Mouse (Mus musculus) induced T-regulatory cell, adult 2 months (primary cell): ENCODE results near the gene Mrps15.

Experiments used
- DNase-seq: peaks from one replicate; pipeline ENCODE4 v3.0.0-alpha.2; 2012; ENCODE audit warnings: low read depth

Gene Mrps15

DNA sequence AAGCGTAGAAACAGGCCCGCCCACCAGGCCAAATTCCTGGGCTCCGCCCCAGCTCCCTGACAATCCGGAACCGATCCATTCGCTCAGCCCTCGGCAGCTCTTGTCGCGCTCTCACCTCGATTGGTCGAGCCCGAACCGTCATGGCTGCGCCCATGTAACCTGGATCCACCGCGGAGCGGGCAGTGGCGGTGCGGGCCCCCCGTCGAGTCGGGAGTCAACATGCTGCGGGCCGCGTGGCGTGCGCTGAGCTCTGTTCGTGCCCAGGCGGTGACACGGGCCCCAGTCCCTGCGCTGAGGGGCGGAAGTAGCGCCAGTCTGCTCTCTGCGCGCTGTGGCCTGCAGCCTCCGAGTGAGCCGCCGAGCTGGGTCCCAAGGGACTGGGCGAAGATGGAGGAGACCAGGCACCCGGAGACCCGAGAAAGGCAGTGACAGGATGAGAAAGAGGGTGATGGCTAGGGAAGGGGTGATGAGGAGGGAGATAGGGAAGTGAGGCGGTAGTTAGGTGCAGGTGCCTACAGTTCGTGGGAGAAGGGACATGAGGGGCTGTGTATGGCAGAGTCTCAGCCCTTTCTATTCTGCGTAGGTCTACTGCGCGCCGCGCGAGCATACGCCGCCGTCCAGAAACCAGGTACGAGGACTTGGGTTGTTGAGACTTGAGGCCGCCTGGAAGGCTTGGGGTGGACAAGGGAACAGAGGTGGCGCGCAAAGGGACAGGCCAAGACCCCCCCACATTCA lies at the start of gene Mrps15:
Mrps15 (plus strand) TSS at position 75 of the 735 bp plus-strand sequence.
- peak; percentile 90 for DNase-seq

DNA sequence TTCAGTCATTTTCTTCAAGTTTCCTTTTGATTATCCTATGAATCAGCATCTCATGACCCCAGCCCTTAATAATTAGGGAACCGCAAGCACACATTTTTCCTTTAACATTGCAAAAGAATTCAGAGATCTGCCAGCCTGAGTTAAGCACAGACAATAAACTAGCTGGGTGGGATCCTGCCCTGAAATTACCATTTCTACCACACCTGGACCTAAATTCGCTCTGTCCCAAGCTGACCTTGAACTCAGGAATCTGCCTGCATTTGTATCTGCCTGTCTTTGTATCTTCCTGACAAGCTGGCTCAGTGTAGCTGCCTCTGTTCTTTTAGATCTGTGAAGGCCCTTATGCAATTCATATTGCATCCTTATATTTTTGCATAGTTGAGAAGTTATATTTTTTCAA lies 48.9 kb upstream of the Mrps15 start:
- no peak for DNase-seq

DNA sequence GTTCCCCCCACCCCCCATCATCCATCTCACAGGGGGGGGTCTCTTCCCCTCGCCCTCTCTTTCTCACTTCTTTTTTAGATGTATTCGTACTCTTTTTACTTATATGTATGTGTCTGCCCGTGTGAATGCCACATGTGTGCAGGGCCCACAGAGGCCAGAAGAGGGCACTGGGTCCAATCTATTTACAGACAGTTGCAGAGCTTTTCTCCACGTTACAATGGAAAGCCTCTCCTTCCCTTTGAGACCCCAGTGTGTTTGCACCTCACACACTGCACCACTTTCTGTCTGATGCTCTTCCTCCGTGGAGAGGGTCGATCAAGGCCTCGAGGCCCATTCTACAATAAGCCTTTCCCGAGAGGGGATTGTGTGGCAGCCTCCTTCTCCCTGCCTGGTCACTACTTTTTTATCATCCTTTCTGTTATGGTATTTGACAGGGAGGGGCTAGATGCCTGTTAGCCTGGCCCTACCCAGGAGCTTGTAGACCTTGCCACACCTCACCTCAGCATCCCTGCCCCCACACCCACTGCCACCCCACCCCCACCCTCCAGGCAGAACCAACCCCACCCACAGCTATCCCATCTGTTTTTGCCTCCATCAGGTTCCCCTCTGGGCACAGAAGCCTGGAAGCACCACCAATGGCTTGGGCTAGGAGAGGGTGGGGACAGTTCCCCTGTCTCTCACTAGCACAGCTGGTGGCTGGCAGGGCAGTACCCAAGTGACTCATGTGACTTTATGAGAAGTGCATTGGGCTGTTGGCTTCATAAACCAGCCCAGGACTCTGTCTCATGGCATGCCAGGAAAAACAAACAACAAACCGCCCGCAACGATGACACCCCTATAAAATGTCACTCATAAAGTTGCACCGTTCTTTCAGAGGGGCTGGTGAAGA lies 45.2 kb upstream of the Mrps15 start:
- no peak for DNase-seq

DNA sequence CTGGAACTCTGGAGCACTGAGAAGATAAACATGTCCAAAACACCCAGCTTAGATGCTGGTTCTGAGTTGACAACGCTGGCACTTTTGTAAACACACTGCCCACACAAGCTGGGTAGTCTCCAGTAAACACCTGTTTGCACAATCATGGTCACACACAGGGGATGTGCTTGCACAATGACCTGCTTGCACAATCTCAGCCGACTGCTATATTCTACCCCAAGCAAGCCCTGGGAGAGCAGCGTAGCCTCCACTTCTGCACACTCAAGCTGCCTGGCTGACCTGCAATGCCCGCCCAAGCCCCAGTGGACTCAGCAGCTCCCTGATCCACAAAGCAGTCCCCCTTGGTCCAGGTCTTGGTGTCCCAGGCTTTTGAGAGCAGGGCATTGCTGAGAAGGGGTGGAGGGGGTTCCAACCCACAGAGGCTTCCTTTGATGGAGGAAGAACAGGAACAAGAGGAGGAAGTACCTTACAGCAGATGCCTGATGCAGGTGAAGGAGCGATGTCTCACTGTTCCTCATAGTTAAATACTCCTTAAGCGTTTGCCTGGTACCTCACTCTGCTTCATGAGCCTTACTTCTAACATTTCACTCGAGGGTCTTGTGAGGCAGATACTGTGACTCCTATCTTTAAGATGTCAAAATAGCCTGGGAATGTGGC lies 28.9 kb upstream of the Mrps15 start:
- no peak for DNase-seq

DNA sequence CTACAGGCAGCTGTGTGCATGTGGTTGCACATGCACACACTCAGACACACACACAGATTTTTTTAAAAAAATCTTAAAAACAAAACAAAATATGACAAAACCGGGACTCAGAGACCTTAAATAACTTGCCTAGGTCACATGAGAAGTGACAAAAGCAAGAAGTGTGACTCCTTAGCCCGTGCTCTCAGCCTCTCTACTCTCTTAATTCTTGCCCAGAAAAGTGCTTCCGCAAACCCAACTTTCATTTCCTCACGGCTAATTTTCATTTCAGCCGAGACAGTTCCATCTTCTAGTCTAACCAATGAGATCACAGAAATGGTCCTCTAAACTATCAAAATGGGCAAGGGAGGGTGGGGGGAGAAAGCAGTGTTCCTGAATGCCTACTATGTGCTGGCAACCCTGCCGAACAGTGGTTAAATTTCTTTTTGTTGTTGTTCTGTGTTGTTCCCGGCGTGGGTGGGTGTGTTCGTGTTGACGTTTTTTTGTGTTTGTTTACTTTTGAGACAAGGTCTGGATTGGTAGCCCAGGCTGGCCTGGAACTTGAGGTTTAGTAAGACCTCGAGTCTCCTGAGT lies 27.7 kb upstream of the Mrps15 start:
- DNase-seq, result no peak

DNA sequence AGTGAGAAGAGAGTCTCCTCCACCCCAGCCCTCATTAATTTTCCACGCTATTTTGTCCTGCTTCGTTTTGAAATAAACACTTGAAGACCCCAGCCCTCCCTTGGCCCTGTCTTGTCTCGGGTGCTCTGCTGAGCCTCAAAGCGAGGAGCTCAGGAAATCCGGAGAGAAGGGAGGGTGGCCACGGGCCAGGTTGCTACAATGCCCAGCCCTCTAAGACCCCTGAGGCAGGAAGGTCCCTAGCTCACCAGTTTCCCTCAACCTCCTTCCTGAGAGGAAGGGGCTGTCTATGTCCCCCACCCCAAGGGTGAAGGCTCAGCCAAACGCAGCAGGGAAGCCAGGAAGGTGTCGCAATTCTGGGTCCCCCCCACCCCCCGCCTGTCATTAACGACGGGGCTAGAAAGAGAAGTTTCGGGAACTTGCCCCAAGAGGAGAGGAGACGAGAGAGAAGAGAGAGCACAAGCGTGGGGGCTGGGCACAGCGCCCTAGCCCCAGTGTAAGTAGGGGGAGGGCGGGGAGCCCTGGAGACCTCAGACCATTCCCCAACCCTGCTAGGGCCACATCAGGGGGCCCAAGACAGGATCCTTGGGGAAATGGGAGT lies 22.3 kb upstream of the Mrps15 start, which contains the start of gene Csf3r:
Csf3r (plus strand) TSS at position 248 of the 598 bp plus-strand sequence.
- no peak for DNase-seq

DNA sequence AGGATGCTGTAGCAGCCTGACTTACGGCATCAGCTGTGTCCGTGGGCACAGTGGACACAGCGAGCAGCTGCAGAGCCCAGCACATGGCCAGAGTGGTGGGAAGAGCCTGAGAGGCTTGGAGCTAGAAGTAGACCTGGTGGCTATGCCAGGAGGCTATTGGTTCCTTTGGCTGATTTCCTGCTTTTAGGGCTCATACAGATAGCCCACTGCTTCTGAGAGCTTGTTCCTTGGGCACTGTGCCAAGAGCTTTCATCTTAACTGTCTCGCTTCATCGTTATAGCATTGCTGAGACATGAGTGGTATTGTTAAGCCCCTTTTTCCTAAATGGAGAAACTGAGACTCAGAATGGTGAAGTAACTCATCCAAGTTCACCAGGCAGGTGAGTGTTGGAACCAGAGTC lies 20.9 kb upstream of the Mrps15 start:
- no peak for DNase-seq

DNA sequence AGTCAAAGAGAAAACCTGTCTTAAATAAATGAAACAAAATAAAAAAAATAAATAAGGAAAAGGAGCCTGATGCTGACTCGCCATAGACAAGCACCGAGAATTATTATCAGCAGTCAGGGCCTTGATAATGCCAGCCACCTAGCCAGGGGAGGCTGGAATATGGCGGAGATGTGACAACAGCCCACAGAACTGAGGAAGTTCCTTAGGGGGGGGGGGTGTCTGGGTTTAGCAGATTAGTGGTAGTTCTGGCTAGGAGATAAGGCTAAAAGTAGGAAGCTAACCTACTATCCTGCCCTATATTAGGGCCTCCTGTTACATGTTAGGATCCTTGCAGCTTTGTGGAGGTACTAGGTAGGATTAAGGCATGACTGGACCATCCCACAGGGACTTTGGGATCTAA lies 18.7 kb upstream of the Mrps15 start:
- no peak for DNase-seq

DNA sequence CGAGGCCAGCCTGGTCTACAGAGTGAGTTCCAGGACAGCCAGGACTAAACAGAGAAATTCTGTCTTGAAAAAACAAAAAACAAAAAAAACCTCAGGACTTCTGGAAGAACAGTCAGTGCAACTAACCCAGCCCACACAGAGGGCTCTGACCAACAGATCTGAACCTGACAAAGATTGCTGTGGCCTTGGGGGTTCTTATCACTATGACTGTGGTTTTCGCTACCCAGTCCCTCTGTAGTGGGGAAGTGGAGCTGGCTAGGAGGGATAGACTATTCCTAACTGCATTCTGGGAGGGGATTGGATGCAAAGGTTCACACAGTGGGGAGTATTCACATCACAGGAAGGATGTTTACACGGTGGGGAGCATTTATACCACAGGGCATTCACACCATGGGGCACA lies 17.7 kb upstream of the Mrps15 start:
- no peak for DNase-seq

DNA sequence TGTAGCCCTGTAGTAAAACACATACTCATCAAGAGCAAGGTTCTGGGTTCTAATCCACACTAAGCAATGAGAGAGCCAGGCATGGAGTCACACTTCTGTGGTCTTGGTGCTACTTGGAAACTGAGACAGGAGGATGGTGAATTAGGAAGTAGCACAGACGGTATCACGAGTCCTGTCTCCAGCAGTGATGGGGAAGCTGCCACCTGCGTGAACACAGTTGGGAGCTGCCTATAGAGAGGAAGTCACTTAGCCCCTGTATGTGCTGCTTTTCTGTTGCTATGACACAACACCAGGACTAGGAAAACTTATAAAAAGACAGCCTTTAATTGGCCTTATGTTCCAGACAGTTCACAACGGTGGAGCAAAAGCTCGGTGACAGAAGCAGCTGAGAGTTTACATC lies 16.0 kb upstream of the Mrps15 start:
- no peak for DNase-seq

DNA sequence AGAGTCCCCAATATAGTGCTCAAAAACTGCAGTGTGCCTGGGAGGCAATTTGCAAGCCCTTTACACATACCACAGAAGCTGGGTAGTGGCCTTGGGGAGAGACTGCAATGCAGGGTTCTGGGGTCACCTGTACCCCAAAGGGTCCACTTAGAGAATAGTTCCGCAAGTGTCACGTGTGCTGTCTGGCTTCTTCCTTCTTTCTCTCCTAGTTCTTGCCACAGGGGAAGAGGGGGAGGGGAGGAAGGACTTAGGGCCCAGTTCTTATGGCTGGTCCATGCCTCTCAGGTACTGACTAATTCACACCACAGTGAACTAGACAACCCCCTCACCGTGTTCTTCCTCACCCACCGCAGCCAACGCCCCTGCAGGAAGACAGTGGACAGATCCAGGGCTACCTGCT lies 11.3 kb upstream of the Mrps15 start:
- DNase-seq, result no peak

DNA sequence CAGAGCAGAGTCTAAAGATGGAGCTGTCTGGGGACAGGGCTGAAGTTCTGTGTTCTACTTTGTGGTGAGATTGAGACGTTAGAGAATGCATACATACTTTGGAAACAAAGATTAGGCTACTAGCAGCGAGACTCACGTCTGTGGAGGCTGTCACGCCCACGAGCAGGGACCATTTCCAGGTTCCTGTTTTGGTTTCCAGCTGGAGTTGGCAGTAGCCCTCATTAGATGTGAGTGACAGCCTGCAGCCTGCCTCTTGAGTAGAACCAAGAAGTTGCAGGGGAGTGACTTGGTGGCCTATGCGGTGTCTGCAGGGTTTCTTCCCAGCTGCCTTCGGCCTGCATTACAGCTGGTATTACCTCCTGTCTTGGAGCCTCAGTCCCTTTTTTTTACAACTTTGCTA lies 4.9 kb downstream of the Mrps15 start:
- no peak for DNase-seq

DNA sequence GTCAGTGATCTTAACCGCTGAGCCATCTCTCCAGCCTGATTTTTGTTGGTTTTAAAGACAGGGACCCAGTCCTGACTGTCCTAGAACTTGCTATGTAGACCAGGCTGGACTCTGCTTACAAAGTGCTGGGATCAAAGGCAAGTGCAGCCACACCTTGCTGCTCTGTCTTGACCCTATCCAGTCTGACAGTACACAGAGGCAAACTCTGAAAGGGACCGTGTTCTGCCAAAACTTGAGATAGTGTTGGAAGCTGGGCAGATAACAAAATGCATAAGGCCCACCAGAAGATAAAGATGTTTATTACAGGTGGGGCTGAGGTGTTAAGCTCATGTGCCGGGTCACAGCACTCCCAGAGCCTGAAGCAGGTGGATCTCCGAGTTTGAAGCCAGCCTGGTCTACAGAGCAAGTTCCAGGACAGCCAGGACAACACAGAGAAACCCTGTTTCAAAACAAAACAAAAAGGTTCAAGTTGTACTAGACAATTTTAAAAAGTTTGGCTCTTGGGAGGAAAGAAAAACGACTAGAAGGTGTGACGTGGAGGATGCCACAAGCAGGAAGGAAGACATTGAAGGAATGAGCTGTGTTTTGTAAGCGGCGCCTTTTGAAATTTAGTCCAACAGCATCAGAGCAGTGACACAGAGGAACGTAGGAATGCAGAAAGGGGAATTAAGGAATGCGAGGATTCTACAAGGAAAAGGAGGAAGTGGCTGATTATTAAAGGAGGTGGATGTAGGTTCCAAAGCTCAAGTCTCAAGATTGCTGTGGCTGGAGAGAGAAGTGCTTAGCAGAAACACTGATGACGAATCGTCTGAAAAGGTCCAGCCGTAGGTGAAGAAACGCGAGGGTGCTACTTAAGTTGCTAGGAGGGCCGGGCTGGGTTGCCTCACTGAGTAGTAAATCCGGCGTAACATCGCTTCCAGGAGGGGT lies 10.7 kb downstream of the Mrps15 start:
- DNase-seq, result peak; percentile 43

DNA sequence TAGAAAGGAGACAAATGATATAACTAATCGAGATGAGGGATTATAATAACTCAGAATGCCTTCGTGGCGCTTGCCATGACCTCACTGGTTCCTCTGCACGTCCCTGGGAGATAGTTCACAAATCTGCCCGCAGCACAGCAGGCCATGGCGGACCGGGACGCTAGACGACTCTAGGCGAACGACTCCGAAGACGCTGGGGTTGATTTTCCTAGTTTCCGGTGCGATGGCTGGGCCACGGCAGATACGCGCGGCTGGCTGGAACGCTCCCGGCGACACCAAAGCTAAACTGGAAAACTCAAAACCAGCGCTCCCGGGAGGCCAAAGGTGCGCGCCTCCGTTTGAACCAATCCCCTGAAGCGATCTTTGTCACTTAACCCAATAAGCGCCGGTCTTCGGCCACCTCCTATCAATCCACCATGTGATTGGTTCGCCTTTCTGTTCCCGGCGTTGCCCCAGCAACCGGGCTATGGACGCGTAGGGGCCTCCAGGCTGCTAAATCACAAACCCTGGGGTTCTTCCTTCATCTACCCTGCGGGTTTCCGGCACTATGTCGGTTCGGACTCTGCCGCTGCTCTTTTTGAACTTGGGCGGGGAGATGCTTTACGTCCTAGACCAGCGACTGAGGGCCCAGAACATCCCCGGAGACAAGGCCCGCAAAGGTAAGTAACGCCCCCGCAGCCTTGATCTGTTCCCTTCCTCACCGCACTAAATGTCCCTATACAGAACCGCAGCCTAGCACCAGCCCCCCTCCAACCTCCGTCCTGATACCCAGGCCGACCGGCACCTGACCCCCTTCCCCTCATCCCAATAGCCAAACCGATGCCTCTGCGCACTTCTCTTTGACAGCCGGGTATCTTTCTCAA lies 11.6 kb downstream of the Mrps15 start, which contains the start of gene Oscp1:
Oscp1 (plus strand) TSS at position 432 of the 863 bp plus-strand sequence.
- DNase-seq, result peak; percentile 96

DNA sequence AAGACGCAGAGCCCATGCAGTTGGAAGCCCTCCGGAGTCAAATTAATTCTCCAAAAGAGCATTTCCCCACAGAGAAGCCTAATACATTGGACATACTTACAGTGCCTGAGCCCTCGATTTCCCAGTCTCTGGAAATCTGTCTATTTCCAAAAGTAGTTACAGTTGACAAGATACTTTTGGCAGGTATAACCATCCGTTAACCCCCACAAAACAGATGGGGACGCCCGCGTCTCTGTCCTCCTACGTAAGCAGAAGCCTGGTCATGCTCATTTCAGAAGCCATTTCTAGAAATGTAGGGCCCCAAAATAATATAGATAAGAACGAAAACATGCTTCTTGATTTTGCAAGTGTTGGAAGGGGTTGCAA lies 12.3 kb downstream of the Mrps15 start:
- DNase-seq, result no peak

DNA sequence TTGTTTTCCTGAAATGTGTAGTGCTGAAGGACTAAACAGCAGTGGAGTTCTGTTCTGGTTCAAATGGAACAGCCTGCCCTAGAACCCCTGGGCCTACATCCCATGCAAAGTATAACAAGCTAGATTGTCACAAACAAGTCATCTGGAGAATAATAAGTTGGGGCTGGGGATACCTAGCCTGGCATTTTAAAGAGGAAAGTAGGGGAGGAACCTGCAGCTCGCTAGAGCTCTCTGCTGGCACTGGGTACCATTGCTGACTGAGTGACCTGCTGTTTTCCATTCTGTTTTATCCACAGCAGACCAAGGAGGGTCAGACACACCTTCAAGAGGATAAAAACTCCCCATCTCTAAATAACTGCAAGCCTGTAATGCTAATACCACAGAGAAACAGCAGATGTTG lies 16.1 kb downstream of the Mrps15 start:
- no peak for DNase-seq

DNA sequence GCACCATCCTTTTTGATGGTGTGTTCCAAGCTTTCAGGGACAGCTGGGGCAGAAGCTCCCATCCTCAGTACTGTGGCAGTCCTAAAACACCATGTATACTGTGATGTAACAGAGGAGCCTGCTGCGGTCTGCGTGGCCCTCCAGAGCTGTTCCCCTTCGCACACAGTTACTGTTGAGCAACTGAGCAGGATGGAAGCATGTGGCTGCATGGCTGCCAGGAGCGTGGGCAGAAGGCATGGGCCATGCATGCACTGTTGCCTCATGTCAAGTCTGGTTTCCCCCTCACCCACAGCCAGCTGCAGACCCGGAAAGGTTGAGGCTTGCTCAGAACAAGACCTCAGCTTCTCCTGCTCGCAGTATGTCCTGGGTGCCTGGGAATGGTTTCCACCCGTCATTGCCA lies 18.5 kb downstream of the Mrps15 start:
- no peak for DNase-seq

DNA sequence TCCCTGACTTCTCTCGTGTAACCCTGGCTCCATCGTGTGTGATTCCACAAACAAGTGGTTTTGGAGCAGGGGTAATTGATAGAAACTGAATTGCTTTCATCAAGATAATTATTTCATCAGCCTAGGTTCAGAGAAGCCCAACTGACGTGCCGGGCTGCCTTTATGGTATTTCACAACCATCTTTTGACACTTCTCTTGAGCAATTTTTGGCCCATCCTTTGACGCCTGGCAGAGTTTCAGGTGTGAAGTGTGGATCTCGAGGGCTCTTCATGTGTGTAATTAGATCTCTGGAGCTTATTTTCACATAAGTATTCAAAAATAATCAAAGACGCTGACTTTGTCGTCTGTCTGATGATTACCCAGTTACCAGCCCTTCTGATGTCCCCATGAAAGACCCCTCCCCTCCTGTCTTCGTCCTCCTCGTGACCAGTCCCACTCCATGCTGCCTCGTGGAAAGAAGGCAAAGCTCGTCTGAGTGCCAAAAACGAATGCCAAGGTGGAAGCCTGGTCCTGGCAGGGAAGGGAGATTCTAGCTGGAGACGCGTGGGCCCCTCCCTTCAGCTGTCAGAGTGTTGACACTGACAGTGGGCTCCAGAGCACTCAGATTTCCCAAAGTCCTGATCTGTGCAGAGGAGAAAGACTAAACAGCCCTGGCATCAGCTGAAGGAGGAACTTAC lies 20.8 kb downstream of the Mrps15 start:
- DNase-seq, result no peak

DNA sequence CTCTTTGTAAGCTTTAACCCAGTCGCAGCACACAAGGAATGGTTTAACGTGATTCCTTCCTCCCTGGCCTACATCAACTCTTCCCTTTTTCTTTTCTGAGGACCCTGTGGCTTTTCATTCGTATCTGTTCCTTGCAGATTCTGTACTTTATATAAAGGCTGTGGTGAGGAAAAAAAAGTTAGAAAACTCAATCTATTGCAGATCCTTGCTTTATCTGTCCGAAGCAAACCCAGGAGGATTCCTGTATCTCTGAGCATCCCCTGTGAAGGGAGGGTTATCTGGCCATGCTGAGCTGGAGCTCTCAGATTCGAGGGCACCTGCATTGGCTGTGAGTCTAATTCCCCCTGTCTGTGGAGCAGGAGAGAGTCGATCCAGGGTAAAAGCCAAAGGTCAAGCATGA lies 22.1 kb downstream of the Mrps15 start:
- DNase-seq, result no peak
